Mouse (Mus musculus) CH12.LX (cell line): ENCODE measurements around the gene Dag1.

Experiments
- BHLHE40 ChIP-seq: IDR thresholded peaks from 2 replicates; pipeline ENCODE4 v1.6.1; 2011; ENCODE audit warnings: mild to moderate bottlenecking, low read depth, low read length, improper control_type of control experiment
- CTCF ChIP-seq, 2 experiments: IDR thresholded peaks in 1 of 2; conservative IDR thresholded peaks in 1 of 2; 2 replicates each; pipeline ENCODE4 v1.5.1; 2011 to 2012; ENCODE audit warnings: low read depth in 2 of 2, low read length in 2 of 2, improper control_type of control experiment in 1 of 2, inconsistent platforms in 1 of 2, mild to moderate bottlenecking in 1 of 2, moderate library complexity in 1 of 2
- E2F4 ChIP-seq: IDR thresholded peaks from 2 replicates; pipeline ENCODE4 v1.6.1; 2011; ENCODE audit warnings: low read depth, low read length, improper control_type of control experiment; ENCODE audit not compliant: insufficient replicate concordance
- GABPA ChIP-seq: IDR thresholded peaks from 2 replicates; pipeline ENCODE4 v1.6.1; 2012; ENCODE audit warnings: low read depth, low read length, improper control_type of control experiment, inconsistent platforms; ENCODE audit not compliant: insufficient replicate concordance
- HCFC1 ChIP-seq: IDR thresholded peaks from 2 replicates; pipeline ENCODE4 v1.6.1; 2012; ENCODE audit warnings: low read depth, mild to moderate bottlenecking, inconsistent platforms, low read length, improper control_type of control experiment
- KAT2A ChIP-seq: IDR thresholded peaks from 2 replicates; pipeline ENCODE4 v1.6.1; 2012; ENCODE audit warnings: low read length, improper control_type of control experiment, inconsistent platforms; ENCODE audit not compliant: insufficient replicate concordance
- MXI1 ChIP-seq: IDR thresholded peaks from 2 replicates; pipeline ENCODE4 v1.6.1; 2011; ENCODE audit warnings: mild to moderate bottlenecking, low read depth, low read length, improper control_type of control experiment
- MYC ChIP-seq: IDR thresholded peaks from 2 replicates; pipeline ENCODE4 v1.6.1; 2011; ENCODE audit warnings: low read depth, mild to moderate bottlenecking, improper control_type of control experiment, low read length
- POLR2A ChIP-seq: IDR thresholded peaks from 2 replicates; pipeline ENCODE4 v1.6.1; 2011; ENCODE audit warnings: low read depth, mild to moderate bottlenecking, improper control_type of control experiment, low read length
- UBTF ChIP-seq: IDR thresholded peaks from 2 replicates; pipeline ENCODE4 v1.6.1; 2012; ENCODE audit warnings: low read depth, mild to moderate bottlenecking, inconsistent platforms, low read length, improper control_type of control experiment, moderate library complexity

DNA sequence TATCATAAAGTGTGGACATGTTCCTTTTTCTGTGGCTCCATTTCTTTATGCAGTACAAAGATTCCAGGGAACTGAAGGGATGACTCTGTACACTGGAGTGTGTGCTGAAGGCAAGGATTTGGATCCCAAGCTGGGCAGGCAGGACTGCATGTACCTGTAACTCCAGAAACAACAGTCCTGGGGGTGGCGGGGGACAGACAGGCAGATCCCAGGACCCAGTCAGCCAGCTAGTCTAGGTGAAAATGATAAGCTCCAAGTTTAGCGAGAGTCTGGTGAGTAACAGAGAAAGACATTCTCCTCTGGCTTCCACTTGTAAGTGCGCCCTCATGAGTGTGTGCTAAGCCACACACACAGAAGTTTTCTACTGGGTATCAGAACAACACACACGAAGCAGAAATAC, 3.2 kb downstream of the Dag1 start:
- TF ChIP-seq POLR2A (no peak), UBTF (no peak), MXI1 (no peak), E2F4 (no peak), GABPA (no peak), CTCF (conservative IDR thresholded peaks at IDR 0.05 in 1 of 2, IDR thresholded peaks at IDR 0.05 in 1 of 2; ENCODE audit: low read depth in 2 of 2, low read length in 2 of 2) (no peak), BHLHE40 (no peak), KAT2A (no peak), HCFC1 (no peak), MYC (no peak)
